Mouse (Mus musculus) liver, embryonic 13.5 days (tissue): Measurements from ENCODE around the gene Polr2m. TPM values are rescaled to one million over a fixed set of nuclear protein-coding genes. Genes with fewer than 3 reads are reported as not detected.

Source experiments
- ATAC-seq: fragments of 200-750 bp; cut with Nextera tagmentation; 2 replicates; pipeline ENCODE4 v1.8.0; 2017; ENCODE audit warnings: low read depth, mild to moderate bottlenecking, moderate number of reproducible peaks, moderate library complexity
- DNase-seq: peaks from one replicate; pipeline ENCODE4 v3.0.0; 2022
- H3K27ac ChIP-seq: fragments of 300-500 bp; sonication (generic); 2 replicates; pipeline ENCODE4 v1.5.1; 2015; ENCODE audit warnings: moderate library complexity, mild to moderate bottlenecking, inconsistent platforms
- H3K27me3 ChIP-seq: fragments of 300-500 bp; sonication (generic); 2 replicates; pipeline ENCODE4 v1.6.1; 2015; ENCODE audit warnings: mild to moderate bottlenecking, inconsistent platforms
- H3K36me3 ChIP-seq: fragments of 300-500 bp; sonication (generic); 2 replicates; pipeline ENCODE4 v1.6.1; 2015; ENCODE audit warnings: mild to moderate bottlenecking, inconsistent platforms
- H3K4me1 ChIP-seq: fragments of 300-500 bp; sonication (generic); replicated peaks from 2 replicates; pipeline ENCODE4 v1.6.1; 2015; ENCODE audit warnings: inconsistent platforms
- H3K4me2 ChIP-seq: fragments of 300-500 bp; sonication (generic); 2 replicates; pipeline ENCODE4 v1.6.1; 2015; ENCODE audit warnings: inconsistent platforms, mild to moderate bottlenecking, moderate library complexity
- H3K4me3 ChIP-seq: fragments of 300-500 bp; sonication (generic); replicated peaks from 2 replicates; pipeline ENCODE4 v1.5.1; 2015; ENCODE audit warnings: mild to moderate bottlenecking, inconsistent platforms
- H3K9ac ChIP-seq: fragments of 300-500 bp; sonication (generic); 2 replicates; pipeline ENCODE4 v1.6.1; 2015; ENCODE audit warnings: mild to moderate bottlenecking, inconsistent platforms
- H3K9me3 ChIP-seq: fragments of 300-500 bp; sonication (generic); replicated peaks from 2 replicates; pipeline ENCODE4 v1.6.1; 2016; ENCODE audit warnings: inconsistent platforms
- WGBS: fragments of 180-500 bp; shearing (Covaris S2); methylation state at CpG from one replicate; pipeline ENCODE4 v1.1.7; 2015; ENCODE audit not compliant: insufficient replicate concordance; 5-methylcytosine and 5-hydroxymethylcytosine counted together
- polyA plus RNA-seq: library from polyadenylated mRNA; unstranded; fragments of >200 nt; fragmentation: Nextera tagmentation; extraction: Ambion mirVana; gene quantifications from 2 replicates; pipeline ENCODE4 v1.2.1, GENCODE M21; 2015

Gene Polr2m
- polyA plus RNA-seq, 1 experiment from 2014 or later: 153 TPM

DNA sequence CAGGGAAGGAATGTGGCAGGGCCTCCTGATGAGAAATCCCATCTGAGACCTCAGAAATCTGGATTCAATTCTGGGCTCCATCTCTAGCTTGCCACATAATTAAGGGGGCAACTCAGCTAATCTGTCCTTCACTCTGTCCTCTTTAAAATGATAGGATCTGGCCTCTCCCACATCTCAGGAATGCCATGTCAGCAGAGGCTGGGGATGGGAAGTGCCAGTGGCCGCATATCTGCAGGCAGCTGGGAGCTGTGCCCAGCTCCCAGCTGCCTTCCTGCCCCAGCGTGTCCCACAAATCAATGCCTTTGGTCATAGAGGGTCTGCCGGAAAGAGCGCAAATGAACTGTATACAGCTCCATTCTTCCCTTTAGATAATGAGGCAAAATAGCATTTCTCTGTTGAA, 18.3 kb downstream of the Polr2m start:
- no peaks in the 10 kb centered on the region for H3K36me3 ChIP-seq
- no peak overlapping the region for H3K27ac ChIP-seq
- no peak overlapping the region for H3K4me2 ChIP-seq
- ATAC-seq (no peak), DNase-seq (no peak)
- H3K4me1 ChIP-seq: no peaks in the 10 kb centered on the region
- 71% methylated on average over 4 of the region's 4 CpGs for WGBS
- no peak overlapping the region for H3K9ac ChIP-seq
- H3K27me3 ChIP-seq: no peaks in the 10 kb centered on the region
- H3K4me3 ChIP-seq: no peak overlapping the region
- H3K9me3 ChIP-seq: no peaks in the 10 kb centered on the region

GRCm38 (mm10) chr9:71466111-71466510, 19.6 kb downstream of the Polr2m start:
- WGBS: 66% methylated on average over 3 of the region's 3 CpGs
- no peak for DNase-seq

GRCm38 (mm10) chr9:71463072-71463667, 22.6 kb downstream of the Polr2m start:
- WGBS: 67% methylated on average over 13 of the region's 13 CpGs
- H3K36me3 ChIP-seq: no peaks in the 10 kb centered on the region
- DNase-seq (no peak), ATAC-seq (no peak)
- H3K4me3 ChIP-seq: no peak overlapping the region
- H3K27me3 ChIP-seq: no peaks in the 10 kb centered on the region
- no peak overlapping the region for H3K4me2 ChIP-seq
- H3K4me1 ChIP-seq: no peaks in the 10 kb centered on the region
- no peaks in the 10 kb centered on the region for H3K9me3 ChIP-seq
- H3K27ac ChIP-seq: no peak overlapping the region
- no peak overlapping the region for H3K9ac ChIP-seq

More at GRCm38 (mm10) chr9:71466111-71466510, 19.6 kb downstream of the Polr2m start:
- Histone ChIP-seq H3K27ac (no peak overlapping the region), H3K9me3 (no peaks in the 10 kb centered on the region), H3K9ac (no peak overlapping the region), H3K4me1 (no peaks in the 10 kb centered on the region), H3K36me3 (no peaks in the 10 kb centered on the region), H3K4me2 (no peak overlapping the region), H3K27me3 (no peaks in the 10 kb centered on the region), H3K4me3 (no peak overlapping the region)
- no peak for ATAC-seq

DNA sequence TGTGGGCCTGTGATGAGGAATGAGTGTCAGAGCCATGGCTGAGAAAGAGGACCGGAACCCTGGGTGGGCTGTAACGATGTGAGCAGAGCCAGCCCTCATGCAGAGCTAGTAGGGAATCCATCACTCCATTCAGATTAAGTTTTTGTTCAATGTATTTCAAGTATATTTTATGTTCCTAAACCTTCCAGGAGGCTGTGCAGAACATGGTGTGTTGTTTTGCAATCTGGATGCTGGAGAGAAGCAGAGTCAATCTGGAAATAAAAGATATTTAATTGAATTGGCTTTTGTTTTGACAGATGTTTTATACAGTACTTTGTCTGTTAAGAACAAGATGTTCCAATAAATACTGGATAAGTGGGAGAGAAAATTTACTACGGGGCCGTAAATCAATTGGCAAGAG, 29.0 kb downstream of the Polr2m start:
- DNase-seq: no peak

DNA sequence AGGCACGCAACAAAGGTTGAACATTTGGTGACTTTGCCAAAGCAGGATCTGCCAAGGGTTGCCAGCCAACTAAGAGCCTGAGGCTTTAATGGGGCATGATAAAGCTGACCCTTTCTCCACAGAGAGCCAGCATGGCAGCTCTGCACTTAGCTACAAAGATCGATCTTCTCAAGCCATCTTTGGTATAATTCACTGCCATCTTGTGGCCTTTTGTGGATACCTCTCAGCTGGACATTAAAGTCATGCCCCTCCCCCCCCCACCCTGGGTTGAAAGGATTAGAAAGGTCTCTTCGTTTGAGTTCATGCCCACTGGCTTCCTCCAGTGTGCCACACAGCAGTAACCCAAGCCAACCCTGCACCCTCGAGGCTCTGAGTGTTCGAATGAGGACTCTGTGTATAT, 31.8 kb downstream of the Polr2m start:
- DNase-seq: no peak
- Histone ChIP-seq H3K9me3 (no peaks in the 10 kb centered on the region), H3K27ac (no peak overlapping the region), H3K9ac (no peak overlapping the region), H3K36me3 (no peaks in the 10 kb centered on the region), H3K4me1 (peaks cover 9% of the 10 kb centered on the region), H3K4me2 (no peak overlapping the region), H3K27me3 (no peaks in the 10 kb centered on the region), H3K4me3 (no peak overlapping the region)
- no peak for ATAC-seq
- WGBS: 56% methylated on average over 5 of the region's 5 CpGs

More for the DNA sequence above, 29.0 kb downstream of the Polr2m start:
- no peak overlapping the region for H3K27ac ChIP-seq
- no peaks in the 10 kb centered on the region for H3K36me3 ChIP-seq
- H3K4me3 ChIP-seq: no peak overlapping the region
- H3K4me1 ChIP-seq: peaks cover 9% of the 10 kb centered on the region
- H3K27me3 ChIP-seq: no peaks in the 10 kb centered on the region
- 85% methylated on average over 4 of the region's 4 CpGs for WGBS
- no peak overlapping the region for H3K9ac ChIP-seq
- no peaks in the 10 kb centered on the region for H3K9me3 ChIP-seq
- H3K4me2 ChIP-seq: no peak overlapping the region
- ATAC-seq: no peak

DNA sequence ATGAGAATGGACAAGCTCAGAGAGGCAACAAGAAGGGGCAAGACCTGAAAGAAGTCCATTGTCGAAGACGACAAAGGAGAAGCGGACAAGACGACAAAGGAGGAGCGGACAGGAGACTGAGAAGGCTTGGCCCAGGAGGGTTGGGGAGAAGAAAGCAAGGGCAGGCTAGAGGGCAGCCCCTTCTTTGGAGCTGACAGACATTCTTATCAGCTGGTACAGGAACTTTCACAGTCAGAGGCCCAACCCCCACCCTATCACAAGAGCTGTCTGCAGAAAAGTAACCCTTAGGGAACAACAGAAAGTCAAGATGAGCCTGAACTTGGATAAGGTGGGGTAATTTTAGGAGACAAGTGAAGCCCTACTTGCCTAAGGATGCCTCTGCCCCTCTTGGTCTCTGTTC, 32.4 kb downstream of the Polr2m start:
- Histone ChIP-seq H3K4me3 (no peak overlapping the region), H3K36me3 (no peaks in the 10 kb centered on the region), H3K4me2 (no peak overlapping the region), H3K9ac (no peak overlapping the region), H3K27me3 (no peaks in the 10 kb centered on the region), H3K27ac (no peak overlapping the region), H3K4me1 (peaks cover 9% of the 10 kb centered on the region), H3K9me3 (no peaks in the 10 kb centered on the region)
- ATAC-seq: no peak
- peak; percentile 22 for DNase-seq
- 57% methylated on average over 5 of the region's 5 CpGs for WGBS

DNA sequence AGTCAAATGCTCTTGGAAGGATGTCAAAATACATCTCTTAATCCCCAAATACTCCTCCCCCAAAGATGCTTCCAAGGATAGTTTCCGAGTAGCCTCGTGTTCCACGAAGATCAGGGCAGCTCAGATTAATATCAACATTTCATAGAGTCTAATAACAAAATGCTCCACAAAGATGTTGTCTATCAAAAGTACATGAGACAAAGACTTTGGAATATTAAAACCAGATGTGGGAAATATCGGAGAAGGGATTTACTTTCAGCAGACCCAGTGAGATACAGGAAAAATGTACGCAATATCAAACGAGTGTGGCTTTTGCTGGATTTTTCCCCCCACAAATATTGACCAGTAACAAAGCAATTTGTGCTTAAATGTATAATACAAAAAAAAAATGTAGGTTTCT, 35.1 kb downstream of the Polr2m start:
- Histone ChIP-seq H3K9ac (no peak overlapping the region), H3K36me3 (no peaks in the 10 kb centered on the region), H3K4me2 (no peak overlapping the region), H3K4me1 (peaks cover 9% of the 10 kb centered on the region), H3K9me3 (no peaks in the 10 kb centered on the region), H3K27me3 (no peaks in the 10 kb centered on the region), H3K27ac (no peak overlapping the region), H3K4me3 (no peak overlapping the region)
- DNase-seq (no peak), ATAC-seq (no peak)
- 80% methylated on average over 6 of the region's 6 CpGs for WGBS

- H3K4me2 ChIP-seq: no peak overlapping the region
- H3K9ac ChIP-seq: no peak overlapping the region
- no peak for ATAC-seq
- no peak overlapping the region for H3K4me3 ChIP-seq
- H3K36me3 ChIP-seq: no peaks in the 10 kb centered on the region
- no peaks in the 10 kb centered on the region for H3K4me1 ChIP-seq
- WGBS: 31% methylated on average over 4 of the region's 4 CpGs
- no peaks in the 10 kb centered on the region for H3K9me3 ChIP-seq
- no peaks in the 10 kb centered on the region for H3K27me3 ChIP-seq
- H3K27ac ChIP-seq: no peak overlapping the region
- no peak for DNase-seq
Measured at GRCm38 (mm10) chr9:71447573-71447972, 38.2 kb downstream of the Polr2m start.

- H3K4me3 ChIP-seq: no peak overlapping the region
- no peak overlapping the region for H3K9ac ChIP-seq
- H3K27ac ChIP-seq: no peak overlapping the region
- H3K4me2 ChIP-seq: no peak overlapping the region
- H3K27me3 ChIP-seq: no peaks in the 10 kb centered on the region
- no peaks in the 10 kb centered on the region for H3K36me3 ChIP-seq
- DNase-seq (no peak), ATAC-seq (no peak)
- no peaks in the 10 kb centered on the region for H3K9me3 ChIP-seq
- WGBS: 75% methylated on average over 2 of the region's 2 CpGs
- no peaks in the 10 kb centered on the region for H3K4me1 ChIP-seq
Measured at GRCm38 (mm10) chr9:71445308-71445707, 40.4 kb downstream of the Polr2m start.

DNA sequence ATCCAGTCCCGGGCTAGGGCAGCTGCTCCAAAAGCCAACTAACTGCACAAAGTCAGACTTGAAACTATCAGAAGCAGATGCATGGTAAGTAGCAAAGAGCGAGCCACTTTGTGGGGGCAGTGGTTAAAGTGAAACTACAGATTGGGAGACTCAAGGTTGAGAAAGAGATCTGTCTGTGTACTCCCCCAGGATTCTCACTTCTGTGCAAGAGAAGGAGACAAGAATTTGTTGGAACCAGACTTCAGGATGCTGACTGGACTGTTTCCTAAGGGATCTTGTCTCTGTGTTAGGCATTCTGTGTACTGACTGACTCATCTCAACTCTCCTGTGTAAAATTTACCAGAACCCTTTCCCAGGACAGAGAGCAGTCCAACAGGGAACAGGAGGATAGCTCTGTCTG, 47.6 kb downstream of the Polr2m start:
- H3K9ac ChIP-seq: no peak overlapping the region
- H3K27me3 ChIP-seq: no peaks in the 10 kb centered on the region
- no peaks in the 10 kb centered on the region for H3K4me1 ChIP-seq
- H3K36me3 ChIP-seq: no peaks in the 10 kb centered on the region
- 70% methylated on average over 2 of the region's 2 CpGs for WGBS
- H3K9me3 ChIP-seq: no peaks in the 10 kb centered on the region
- DNase-seq: no peak
- no peak overlapping the region for H3K4me2 ChIP-seq
- no peak overlapping the region for H3K4me3 ChIP-seq
- no peak for ATAC-seq
- H3K27ac ChIP-seq: no peak overlapping the region
